Mouse (Mus musculus) spleen, postnatal 36 days (tissue): Measurements from ENCODE around the gene Abcc9.
"Not testable (repeated sequence)": the region's sequence is repeated elsewhere in the genome, so short reads cannot be mapped to it uniquely, and the experiment has no call there.

Experiments
- DNase-seq, 2 experiments: peaks; one replicate each; pipeline ENCODE4 v3.0.0; 2022; ENCODE audit warnings: low spot score in 2 of 2, mixed read lengths in 1 of 2

The Abcc9 gene

GRCm38 (mm10) chr6:142703441-142703930 is 1.4 kb upstream of the Abcc9 start:
- DNase-seq = no peak

GRCm38 (mm10) chr6:142701161-142701560 is 954 bp downstream of the Abcc9 start:
- DNase-seq = no peak

GRCm38 (mm10) chr6:142700753-142701152 is 1.4 kb downstream of the Abcc9 start:
- no peak for DNase-seq

GRCm38 (mm10) chr6:142692085-142692484 is 10.0 kb downstream of the Abcc9 start:
- DNase-seq = no peak

- no peak for DNase-seq
Observed at GRCm38 (mm10) chr6:142689673-142690072, 12.4 kb downstream of the Abcc9 start.

- DNase-seq = no peak
Observed at GRCm38 (mm10) chr6:142682985-142683691, 19.0 kb downstream of the Abcc9 start.

- no peak for DNase-seq
Observed at GRCm38 (mm10) chr6:142670021-142670420, 32.1 kb downstream of the Abcc9 start.

GRCm38 (mm10) chr6:142669343-142669742 is 32.8 kb downstream of the Abcc9 start:
- DNase-seq = no peak

GRCm38 (mm10) chr6:142668831-142669230 is 33.3 kb downstream of the Abcc9 start:
- no peak for DNase-seq

- DNase-seq = no peak
Observed at GRCm38 (mm10) chr6:142668419-142668766, 33.7 kb downstream of the Abcc9 start.

GRCm38 (mm10) chr6:142667701-142668418 is 34.3 kb downstream of the Abcc9 start:
- no peak for DNase-seq

- not testable (repeated sequence) for DNase-seq
Observed at GRCm38 (mm10) chr6:142662056-142662455, 40.1 kb downstream of the Abcc9 start.

GRCm38 (mm10) chr6:142659038-142659437 is 43.1 kb downstream of the Abcc9 start:
- no peak for DNase-seq

GRCm38 (mm10) chr6:142654561-142654960 is 47.6 kb downstream of the Abcc9 start:
- DNase-seq = no peak

- no peak for DNase-seq
Observed at GRCm38 (mm10) chr6:142652175-142652574, 49.9 kb downstream of the Abcc9 start.

- DNase-seq = no peak
Observed at GRCm38 (mm10) chr6:142649331-142649730, 52.8 kb downstream of the Abcc9 start.

GRCm38 (mm10) chr6:142645474-142645873 is 56.6 kb downstream of the Abcc9 start:
- no peak for DNase-seq

GRCm38 (mm10) chr6:142639301-142639700 is 62.8 kb downstream of the Abcc9 start:
- DNase-seq = no peak

- no peak for DNase-seq
Observed at GRCm38 (mm10) chr6:142635654-142636053, 66.5 kb downstream of the Abcc9 start.

GRCm38 (mm10) chr6:142635185-142635583 is 66.9 kb downstream of the Abcc9 start:
- no peak for DNase-seq

- no peak for DNase-seq
Observed at GRCm38 (mm10) chr6:142634530-142635184, 67.5 kb downstream of the Abcc9 start.

- no peak for DNase-seq
Observed at GRCm38 (mm10) chr6:142623351-142623750, 78.8 kb downstream of the Abcc9 start.

GRCm38 (mm10) chr6:142616659-142617058 is 85.5 kb downstream of the Abcc9 start:
- DNase-seq = no peak
